Mouse (Mus musculus) 416B (cell line): ENCODE results near the gene Trim8.
A peak's percentile ranks its signal among the peaks of the same experiment; 100 is the strongest.

ENCODE experiments used
- DNase-seq: peaks from one replicate; pipeline ENCODE4 v3.0.0; 2011; ENCODE audit warnings: low read depth

The Trim8 gene

DNA sequence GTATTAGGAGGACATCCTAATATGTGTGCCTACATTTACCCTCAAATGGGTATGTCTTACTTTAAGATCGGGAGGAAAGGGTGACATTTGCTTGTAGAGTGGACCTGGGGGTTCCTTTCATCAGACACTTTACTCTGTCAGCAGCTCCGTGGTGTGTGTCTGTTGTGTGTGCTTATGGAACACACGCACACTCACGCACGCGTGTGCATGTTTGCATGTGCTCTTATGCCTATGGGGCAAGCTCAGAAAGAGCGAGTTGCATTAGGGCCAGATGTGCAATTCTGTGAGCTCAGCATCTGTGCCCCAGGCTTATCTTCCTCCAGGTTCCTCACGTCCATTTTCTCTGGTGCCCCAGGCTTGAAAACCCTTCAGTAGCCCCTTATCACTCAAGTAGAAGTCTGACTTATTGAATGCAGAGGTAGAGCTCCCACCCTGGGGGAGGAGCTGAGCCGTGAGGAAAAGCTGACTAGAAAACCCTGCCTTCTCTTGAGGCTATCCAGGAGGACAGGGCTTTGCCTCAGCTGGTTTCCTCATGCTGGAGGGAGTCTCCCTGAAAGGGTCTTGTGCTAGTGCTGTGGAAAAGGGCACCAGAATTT is 3.4 kb downstream of the Trim8 start:
- no peak for DNase-seq

DNA sequence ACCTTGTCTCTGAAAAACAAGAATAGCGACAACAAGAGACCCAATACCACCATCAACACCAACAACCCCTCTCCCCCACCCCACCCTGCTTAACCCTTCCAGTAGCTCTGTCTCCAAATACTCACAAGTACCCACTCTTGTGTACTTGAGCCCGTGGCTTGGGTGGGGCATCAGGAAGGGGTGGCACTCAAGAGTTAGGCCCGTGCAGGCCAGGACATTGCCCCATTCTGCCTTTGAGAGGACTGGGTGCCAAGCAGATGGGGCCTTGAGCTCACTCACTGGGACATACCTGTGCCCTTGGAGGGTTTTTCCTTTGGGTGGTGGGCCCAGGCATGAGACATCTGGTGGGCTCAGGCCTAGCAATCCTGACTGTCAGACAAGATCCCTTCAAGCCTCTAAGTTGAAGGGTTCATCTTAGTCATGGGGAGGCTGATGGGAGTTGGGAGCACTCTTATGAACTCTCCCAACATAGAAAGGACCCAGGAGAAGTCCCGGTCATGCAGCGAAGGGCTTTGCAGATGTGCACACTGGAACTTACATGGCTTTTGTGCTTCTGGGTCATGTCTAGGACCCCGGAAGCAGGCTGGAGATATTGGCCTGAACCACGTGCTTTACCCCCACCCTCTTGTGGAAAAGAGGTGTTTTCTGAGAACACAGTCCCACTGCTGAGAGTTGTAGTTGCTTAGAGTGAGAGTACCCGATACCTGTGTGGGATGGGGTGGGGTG is 4.3 kb downstream of the Trim8 start:
- DNase-seq, result no peak

DNA sequence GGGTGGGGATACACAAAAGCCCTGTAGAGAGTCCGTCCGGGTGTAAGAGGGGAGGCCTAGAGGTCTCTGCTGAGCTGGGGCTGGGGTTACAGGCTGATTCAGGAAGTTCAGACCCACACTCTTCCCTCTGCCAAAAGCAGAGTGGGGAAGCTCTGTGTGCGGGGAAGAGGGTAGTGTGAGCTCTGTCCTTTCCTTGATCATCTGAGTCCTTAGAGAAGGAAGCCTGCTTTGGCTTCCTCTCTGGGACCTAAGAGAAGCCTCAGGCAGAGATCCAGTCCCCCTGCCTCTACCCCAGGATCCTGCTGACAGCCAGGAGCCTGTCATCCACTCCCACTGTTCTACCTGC is 4.8 kb downstream of the Trim8 start:
- DNase-seq, result no peak

DNA sequence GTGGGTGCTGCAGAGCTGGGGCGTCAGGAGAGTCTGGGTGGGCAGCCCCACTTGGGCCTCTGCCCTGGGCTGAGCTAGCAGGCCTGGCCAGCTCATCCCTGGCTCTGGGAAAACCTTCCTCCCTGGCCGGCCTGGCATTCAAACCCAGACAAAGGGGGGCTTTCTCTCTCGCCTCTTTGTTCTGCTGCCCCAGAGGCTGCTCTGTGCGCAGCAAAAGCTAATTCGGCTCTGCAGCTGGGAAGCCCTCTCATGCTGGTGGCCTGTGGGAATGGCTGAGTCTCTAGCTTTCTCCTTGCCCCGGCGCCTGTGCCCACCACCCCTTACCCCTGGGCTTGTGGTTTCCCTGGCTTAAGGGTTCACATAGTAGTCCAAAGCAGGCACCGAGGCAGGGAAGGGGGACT is 5.7 kb downstream of the Trim8 start:
- no peak for DNase-seq

DNA sequence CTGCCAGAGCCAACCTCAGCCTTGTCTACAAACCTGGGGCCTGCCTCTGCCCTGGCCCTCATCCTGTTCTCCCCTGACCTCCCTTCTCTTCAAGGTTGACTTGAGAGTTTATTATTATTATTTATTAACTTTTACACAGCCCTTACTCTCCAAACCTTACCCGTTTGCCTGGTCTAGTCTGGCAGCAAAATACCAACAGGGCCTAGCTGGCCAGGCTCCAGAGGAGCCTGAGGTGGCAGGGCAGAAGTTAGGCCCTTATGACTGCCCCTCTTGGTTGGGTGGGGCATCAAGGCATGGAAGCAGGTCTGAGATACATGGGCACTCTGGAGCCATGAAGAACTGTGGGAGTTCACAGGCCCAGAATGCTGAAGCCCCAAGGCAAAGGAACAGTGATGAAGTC is 6.3 kb downstream of the Trim8 start:
- DNase-seq, result no peak

DNA sequence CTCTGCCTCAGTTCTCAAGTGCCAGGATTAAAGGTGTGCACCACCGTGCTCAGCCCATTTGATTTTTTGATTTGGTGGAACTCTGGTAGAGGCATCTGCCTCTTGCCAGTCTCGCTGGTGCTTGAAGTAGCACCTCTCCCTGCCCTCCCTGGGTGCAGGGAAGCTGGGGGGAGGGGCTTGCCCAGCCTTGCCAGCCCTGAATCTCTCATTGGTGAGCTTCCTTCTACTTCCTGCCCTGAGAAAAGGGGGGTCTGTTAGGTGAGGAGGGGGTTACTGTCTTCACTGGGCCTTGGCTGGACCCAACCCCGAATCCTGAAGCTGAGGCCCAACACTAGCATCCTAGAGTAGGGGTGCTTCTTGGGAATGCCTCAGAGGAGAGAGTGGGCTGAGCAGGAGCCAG is 7.2 kb downstream of the Trim8 start:
- DNase-seq, result no peak

DNA sequence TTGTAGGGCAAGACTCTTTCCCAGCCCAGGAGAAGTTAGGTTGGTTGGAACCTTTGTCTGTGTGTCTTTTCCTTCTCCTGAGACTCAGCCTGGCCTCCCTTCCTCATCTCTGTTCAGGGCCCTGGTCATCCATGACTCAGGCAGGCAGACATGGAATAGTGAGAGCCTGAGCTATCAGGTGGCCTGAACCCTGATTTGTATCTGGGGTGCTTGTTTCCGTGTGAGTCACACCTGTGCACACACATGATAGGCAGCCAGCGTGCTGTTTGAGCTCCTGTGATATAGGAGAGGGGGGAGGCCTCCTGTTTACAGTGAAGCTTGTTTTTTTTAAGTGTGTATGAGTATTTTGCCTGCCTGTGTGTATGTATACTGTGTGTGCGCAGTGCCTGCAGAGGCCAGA is 7.7 kb downstream of the Trim8 start:
- DNase-seq, result peak; percentile 44

DNA sequence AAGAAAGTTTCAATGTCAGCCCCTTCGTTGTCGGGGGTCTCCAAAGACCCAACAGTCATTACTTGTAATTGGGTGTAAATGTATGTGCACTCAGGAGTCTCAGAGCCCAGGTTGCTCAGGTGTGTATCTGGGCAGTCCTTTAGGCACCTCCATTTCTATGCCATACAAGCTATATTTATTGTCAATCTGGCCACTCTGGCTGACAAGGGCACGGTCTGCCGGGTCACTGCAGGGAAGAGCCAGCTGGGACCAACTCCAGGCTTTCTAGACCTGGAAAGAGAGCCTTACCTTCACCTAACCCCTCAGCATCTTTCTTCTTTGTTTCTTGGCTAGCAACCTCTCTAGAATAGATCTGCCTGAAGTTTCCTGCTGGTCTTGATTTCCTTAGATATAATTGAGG is 8.2 kb downstream of the Trim8 start:
- DNase-seq, result no peak

DNA sequence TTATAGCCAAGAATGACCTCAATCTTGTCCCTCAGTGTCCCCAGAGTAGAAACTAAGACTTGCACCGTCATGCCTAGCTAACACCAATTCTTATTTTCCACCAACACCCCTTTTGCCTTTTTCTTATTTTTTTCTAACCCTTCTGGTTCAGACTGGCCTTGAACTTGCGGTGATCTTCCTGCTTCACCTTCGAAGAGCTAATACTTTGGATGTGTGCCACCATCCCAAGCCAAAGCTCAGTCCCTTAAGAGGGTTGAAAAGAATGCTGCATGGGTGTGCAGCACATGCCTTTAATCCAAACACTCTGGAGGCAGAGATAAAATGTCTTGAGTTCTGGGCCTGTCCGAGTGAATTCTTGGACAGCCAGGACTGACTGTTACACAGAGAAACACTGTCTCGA is 8.9 kb downstream of the Trim8 start:
- peak; percentile 60 for DNase-seq

DNA sequence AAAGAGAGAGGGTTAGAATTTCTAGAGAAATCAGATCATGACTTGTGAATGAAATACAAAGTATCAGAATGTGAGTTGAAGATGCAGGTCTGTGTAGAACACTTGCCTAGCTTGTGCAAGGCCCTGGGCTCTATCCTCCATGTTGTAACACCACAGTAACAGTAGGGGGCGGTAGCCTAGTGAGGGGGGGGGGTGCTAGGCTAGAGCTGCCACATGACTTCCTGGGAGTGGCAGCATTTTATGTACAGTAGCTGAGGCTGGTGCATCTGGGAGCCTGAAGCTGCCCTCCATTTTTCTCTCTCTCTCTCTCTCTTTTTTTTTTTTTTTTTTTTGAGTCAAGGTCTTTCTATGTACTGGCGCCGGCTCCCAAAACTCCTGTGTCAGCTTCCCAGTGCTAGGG is 9.3 kb downstream of the Trim8 start:
- DNase-seq, result peak; percentile 72

DNA sequence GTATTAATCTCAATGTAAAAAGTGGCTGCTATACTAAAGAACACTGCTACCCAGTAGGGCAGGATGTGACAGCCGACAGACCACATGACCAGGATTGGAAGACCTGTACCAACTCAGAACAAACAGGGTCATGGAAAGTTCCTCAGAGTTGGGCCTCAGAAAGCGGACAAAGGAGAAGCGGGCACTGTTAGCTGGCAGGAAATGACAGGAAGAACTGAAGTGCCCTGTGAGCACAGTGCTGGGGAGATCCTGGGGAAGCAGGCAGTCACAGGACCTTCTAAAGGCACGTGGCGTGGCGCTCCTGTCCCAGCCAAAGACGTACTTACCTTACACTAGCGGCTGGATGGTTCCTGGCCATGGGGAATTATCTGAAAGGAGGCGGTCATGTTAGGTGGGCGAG is 9.8 kb downstream of the Trim8 start:
- peak; percentile 72 for DNase-seq

DNA sequence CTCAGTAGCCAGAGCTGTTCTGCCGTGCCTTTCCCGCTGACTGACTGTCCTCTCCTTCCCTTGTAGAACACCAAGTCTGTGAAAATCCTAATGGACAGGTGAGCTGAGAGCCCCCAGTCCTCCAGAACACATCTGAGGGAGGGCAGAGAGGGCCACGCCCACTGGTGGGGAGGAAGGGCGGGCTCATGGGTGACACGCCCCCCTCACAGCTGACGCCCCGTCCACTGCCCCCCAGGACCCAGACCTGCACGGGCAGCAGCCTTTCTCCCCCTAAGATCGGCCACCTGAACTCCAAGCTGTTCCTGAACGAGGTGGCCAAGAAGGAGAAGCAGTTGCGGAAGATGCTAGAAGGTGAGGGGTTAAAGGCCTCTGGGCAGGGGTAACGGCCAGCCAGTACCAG is 12.9 kb downstream of the Trim8 start:
- DNase-seq, result no peak

DNA sequence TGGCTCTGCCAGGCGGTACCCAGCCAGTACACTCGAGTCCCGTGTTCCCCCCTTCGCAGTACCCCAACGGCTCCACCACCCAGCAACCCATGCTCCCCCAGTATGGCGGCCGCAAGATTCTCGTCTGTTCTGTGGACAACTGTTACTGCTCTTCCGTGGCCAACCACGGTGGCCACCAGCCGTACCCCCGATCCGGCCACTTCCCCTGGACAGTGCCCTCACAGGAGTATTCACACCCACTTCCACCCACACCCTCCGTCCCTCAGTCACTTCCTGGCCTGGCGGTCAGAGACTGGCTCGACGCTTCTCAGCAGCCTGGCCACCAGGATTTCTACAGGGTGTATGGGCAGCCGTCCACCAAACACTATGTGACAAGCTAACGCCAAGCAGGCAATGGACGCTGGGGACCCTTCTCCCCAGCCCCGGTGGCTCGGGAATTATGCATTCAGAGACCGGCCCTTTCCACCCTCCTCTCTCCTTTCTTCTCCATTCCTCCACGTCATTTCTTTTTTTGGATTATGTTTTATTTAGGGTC is 13.9 kb downstream of the Trim8 start:
- peak; percentile 70 for DNase-seq

DNA sequence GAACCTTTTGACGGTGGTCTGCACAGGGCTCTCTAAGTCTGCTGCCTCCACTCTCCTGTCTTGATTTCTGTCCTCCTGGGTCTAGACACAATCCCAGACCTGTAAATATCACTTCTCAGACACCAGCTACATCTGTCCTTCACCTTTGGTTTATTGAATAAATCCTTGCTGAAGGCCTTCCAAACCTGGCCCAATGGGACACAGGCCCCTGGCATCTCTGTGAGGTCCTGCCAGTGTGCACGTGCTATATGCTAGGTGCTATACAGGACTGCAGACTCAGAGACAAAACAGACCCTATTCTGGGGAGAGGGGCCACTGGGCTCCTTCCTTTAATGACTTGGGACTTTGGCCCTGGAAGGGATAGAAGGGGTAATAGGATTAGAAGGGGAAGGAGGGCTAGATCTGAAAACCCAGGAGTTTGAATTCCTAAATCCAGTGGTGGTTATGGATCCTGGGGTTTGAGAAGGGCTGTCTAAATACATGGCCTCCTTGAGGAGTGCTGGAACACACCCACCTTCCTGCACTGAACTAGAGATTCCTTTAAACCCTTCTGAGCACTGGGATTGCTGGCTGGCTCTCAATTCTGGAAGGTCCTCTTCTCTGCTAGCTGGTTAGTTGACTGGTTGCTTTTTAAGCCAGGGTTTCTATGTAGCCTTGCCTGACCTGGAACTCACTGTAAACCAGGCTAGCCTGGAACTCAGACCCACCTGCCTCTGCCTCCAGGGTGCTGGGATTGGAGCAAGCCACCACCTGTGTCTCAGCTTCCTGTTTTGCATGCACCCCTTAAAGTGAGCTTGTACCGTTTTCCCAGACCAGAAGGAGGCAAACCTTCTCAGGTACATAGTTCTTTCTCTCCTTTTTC is 15.4 kb downstream of the Trim8 start:
- no peak for DNase-seq

DNA sequence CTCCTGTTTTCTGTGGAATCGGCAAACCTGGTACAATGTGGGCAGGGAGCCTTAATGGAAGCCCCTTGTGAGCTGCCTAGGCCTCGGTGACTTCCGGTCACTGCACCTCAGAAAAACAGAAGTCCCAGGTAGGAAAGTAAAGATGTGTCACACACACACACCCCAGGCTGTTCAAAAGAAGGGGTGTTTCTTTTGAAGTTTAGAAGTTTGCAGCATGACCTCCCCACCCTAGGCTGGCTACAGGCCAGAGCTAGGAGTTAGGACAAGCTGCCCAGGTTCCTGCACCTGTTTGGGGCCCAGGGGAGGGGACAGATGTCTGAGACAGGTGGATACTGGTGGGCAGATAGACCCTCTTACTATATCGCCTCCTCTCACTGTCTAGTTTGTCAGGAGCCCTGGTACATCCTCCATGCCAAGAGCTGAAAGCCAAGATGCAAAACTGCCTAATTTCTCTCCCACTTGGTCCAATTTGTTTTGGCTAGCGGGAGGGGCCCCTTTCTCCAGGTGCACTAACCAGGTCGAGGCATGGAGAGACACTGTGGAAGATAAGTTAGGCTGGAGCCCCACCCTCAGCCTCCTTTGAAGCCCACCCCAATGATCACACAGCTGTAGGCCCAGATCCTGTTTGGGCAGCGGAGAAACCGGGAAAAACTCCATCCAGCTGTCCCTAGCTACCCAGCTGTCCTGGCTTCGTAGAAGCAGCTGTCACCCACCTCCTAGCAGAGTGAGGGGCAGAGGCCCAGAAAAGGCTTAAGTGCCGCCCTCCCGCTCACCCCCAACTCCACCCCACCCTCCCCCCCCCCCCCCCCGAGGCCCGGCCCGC is 16.2 kb downstream of the Trim8 start:
- DNase-seq, result no peak

DNA sequence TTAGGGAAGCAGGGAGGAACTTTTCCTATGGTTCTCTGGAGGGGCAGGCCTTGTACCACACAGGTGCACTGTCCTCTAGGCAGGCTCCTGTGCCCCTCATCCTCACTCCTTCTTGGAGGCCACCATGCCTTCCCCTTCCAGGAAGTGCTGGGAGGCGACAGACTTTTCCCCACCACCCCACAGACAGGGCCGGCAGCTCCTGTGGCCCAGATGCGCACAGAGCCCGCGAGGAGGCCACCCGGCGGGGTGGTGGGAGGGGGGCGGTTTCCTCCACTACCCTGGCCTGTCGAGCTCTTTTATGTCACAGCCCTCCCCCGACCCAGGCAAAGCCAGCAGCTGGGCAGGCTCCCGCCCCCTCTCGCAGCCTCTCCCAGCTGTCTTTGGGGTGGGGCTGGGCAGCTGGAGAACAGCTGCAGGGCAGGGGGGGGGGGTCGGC is 16.9 kb downstream of the Trim8 start:
- peak; percentile 53 for DNase-seq

DNA sequence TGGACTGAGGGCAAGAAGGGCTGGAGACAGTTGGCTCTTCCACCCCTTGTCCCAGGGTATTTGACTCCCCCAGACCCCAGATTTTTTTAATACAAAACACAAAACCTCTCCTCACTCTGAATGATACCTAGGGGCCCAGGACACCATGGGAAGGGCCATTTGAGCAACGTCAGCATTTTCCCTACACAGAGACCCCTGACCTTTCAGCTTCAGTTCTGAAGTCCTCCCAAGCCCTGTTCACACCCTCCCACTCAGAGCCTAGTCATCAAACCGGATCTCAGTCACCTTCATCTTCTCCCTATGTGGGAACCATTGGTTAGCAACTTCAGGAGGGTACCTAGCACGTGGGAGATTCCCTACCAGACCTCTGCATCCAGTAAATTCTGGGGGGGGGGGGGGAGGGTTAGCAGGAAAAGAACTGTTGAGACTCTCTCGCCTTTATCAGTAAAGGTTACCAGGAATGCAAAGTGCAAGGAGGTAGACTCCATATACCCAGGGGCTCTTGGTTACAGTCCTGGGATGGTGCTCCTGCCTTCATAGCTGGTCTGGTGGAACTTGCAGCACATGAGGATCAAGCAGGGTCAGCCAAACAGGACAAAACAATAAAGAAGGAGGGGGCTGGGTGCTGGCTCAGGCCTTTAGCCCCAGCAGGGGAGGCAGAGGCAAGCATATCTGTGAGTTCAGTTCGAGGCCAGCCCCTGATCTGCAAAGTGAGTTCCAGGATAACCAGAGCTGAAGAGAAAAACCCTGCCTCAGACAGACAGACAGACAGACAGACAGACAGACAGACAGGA is 17.5 kb downstream of the Trim8 start:
- DNase-seq, result no peak

DNA sequence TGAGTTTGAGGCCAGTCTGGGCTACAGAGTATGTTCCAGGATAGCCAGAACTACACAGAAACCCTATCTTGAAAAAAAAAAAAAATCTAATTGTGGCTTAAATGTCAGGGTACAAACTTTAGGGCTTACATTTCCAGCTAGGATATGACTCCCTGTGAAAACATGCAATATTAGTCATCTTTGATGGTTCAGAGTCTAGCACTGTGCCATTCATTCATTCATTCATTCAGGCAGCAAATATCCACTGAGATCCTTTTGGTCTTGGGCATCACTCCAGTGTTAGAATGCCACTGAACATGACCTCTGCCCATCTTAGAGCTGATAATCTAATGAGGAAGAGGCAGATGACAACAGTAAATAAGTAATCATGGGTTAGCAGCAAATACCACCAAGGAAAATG is 20.2 kb downstream of the Trim8 start:
- no peak for DNase-seq

DNA sequence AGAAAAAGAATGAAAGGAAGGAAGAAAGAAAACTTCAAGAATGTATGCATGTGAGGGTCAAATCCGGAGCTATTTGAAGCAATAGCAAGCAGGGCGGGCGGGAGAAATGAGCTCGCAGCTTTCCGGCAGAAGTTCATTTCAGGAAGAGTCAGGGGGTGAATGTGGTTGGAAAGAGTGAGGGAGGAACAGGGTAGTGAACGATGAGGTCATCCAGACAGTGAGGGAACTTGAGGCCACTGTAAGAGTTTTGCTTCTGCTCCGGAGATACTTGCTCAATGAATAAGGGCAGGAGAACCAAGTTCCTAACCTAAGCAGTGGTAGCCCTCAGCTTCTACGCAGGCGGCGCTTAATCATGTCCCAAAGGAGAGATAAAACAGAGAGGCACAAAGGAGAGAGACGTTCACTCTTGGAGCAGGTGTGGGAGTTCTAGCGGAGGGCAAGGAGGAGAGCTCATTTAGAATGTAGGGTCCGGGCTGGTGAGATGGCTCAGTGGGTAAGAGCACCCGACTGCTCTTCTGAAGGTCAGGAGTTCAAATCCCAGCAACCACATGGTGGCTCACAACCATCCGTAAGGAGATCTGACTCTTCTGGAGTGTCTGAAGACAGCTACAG is 21.0 kb downstream of the Trim8 start:
- DNase-seq, result peak; percentile 96

DNA sequence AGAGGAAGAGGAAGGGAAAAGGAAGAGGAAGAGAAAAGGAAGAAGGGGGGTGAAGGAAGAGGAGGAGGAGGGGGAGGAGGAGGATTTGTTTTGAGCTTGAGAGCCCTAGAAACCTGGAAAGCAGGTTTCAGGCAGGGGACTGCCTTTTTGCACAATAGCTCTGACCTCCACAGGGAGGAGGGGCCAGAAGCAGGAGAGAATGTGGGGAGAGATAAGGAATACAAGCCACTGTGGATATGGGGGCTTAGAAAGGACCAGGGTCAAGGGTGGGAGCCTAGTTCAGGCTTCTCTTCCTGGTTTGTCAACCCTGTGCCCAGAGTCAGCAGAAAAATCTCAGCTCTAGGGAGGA is 21.6 kb downstream of the Trim8 start:
- peak; percentile 42 for DNase-seq
